Mouse (Mus musculus) embryonic stem cell, embryonic (primary cell): ENCODE measurements around the gene Washc2.
"Not testable (repeated sequence)": the region's sequence is repeated elsewhere in the genome, so short reads cannot be mapped to it uniquely, and the experiment has no call there.

Source experiments
- CTCF ChIA-PET, 4 experiments: fragments of 300-600 bp in 2 of 4; fragments of 350-600 bp in 2 of 4; sonication (Branson Sonifier 250); formaldehyde crosslinking; loops; one replicate each; lab custom pipeline; 2022; ENCODE audit warnings: inconsistent platforms in 2 of 4; lab: Charles Lee
- POLR2A ChIA-PET, 4 experiments: fragments of 300-600 bp in 2 of 4; fragments of 350-600 bp in 2 of 4; sonication (Branson Sonifier 250); formaldehyde crosslinking; loops; one replicate each; lab custom pipeline; 2022; ENCODE audit warnings: antibody characterized with exemption in 4 of 4, inconsistent platforms in 1 of 4; lab: Charles Lee

Gene Washc2

DNA sequence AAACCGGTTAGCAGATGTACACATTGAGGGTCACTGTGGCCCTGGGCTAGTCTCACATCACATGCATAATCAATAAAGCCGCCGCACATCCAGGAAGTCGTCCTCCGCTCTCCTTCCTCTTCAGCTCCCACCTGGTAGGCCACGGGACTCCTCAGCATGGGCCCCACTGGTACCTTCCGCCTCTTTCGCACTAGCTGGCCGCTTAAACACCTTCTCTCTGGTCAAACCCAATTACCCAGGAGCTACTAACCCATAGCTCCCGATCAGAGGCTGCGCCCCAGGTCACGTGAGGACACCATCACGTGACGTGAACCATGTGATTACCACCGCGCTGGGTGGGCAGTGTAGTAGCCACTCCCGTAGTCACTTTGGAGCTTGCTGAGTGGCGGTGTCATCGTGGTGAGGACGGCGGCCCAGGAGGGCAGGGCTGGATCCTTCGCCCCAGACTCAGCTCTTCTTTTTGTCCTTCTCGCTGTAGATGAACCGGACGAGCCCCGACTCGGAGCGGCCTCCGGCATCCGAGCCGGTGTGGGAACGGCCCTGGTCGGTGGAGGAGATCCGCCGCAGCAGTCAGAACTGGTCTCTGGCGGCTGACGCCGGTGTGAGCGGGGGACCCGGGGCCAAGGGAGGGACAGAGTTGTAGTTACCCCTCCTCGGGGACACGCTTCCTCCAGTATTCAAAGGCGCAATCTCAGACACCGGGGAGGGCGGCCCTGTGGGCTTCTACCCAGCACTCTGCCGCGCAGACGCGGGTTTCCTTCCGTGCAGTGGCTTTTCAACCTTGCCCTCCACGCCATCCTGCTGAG, at the start of gene Washc2:
Gene Washc2 (plus strand): TSS at position 310 of the 806 bp plus-strand sequence.
- POLR2A ChIA-PET: interaction anchor here (0.6 to 11.5 kb wide), 75 partner anchors 9 to 1700 kb away, joined by 3 to 201 read pairs (median 4); partner anchors contain the start of genes Zfand4 (in 4 of the 4), Ift122 (in 3 of the 4), Tmcc1 (in 3 of the 4) and Efcab12 (in 2 of the 4)
- CTCF ChIA-PET: interaction anchor here in 3 of 4 experiments (0.5 to 1.5 kb wide), 10 partner anchors 9 to 658 kb away, joined by 3 to 15 read pairs (median 4); partner anchors contain the start of gene Tmcc1 (in 1 of the 3)

DNA sequence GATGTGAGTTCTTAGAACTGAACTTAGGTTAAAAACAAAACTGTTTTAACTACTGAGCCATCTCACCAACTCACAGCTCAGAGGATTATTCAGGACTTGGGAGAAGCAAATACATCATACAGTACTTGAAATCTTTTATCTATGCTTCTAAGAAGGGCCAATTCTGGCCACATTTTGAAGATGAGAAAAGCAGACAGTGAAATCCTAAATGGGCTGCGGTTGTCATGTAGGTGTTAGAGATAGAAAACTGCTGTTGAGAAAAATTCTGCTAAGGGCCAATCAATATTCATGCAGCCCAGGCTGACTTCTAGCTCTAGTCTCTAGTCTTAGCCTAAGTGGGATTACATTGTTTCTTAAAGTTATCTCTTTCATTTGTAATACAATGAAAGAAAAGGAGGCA, 41.5 kb upstream of the Washc2 start:
- CTCF ChIA-PET: interaction anchor here in 1 of 4 experiments (0.6 kb wide), 1 partner anchor 120 kb away, joined by 3 read pairs; no protein-coding TSS in a partner anchor
- POLR2A ChIA-PET: no interaction called here

DNA sequence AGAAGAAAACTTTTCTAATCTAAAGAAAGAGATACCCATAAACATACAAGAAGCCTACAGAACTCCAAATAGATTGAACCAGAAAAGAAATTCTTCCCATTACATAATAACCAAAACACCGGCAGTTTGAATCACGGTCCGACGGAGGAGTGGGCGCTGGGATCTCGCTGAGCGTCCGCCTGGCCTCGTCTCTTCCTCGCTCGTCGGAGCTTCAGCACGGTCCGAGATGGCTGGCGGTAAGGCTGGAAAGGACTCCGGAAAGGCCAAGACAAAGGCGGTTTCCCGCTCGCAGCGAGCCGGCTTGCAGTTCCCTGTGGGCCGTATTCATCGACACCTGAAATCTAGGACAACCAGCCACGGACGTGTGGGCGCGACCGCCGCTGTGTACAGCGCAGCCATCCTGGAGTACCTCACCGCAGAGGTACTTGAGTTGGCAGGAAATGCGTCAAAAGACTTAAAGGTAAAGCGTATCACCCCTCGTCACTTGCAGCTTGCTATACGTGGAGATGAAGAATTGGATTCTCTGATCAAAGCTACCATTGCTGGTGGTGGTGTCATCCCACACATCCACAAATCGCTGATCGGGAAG, 34.2 kb upstream of the Washc2 start:
- POLR2A ChIA-PET: not testable (repeated sequence)
- CTCF ChIA-PET: interaction anchor here in 1 of 4 experiments (0.7 kb wide), 1 partner anchor 128 kb away, joined by 6 read pairs; no protein-coding TSS in a partner anchor

DNA sequence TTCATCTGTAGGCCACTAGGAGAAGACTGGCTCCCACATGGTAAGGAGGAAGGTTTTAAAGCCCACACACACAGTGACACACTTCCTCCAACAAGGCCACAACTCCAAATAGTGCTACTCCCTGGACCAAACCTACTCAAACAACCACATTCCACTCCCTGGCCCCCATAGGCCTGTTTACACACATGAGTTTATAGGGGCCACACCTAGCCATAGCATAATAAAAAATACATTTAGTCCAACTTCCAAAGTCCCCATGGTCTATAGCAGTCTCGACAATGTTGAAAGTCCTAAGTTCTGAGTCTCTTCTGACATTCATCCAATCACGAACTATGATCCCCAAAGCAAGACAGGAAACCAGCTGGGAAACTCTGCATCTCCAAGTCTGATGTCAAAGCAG, 29.5 kb upstream of the Washc2 start:
- POLR2A ChIA-PET: interaction anchor here in 1 of 4 experiments (2.3 kb wide), 1 partner anchor 29 kb away, joined by 6 read pairs; the partner anchor contains the start of gene Washc2
- CTCF ChIA-PET: interaction anchor here in 1 of 4 experiments (1.3 kb wide), 1 partner anchor 17 kb away, joined by 3 read pairs; no protein-coding TSS in a partner anchor

DNA sequence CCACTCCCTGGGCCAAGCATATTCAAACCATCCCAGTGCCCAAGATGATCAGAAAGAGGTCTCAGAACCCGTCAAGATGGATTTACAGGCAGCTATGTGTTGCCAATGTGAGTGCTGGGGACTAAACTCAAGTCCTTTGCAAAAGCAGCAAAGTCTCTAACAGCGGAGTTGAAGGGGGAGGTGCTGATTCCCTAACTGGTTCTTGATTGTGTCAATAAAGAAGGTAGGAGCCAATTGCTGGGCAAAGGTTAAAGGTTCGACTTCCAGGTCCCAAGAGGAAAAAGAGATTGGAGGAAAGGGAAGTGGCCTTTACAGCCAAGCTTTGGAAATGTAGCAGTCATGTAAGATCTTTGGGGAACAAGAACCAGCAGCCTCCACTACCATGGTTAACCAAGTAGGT, 27.1 kb upstream of the Washc2 start:
- ChIA-PET CTCF (interaction anchor here in 1 of 4 experiments (0.6 kb wide), 1 partner anchor 14 kb away, joined by 11 read pairs; no protein-coding TSS in a partner anchor), POLR2A (interaction anchor here (0.6 to 2.7 kb wide), 12 partner anchors 9 to 676 kb away, joined by 3 to 10 read pairs (median 5); partner anchors contain the start of genes Tmcc1 (in 2 of the 4) and Washc2 (in 2 of the 4))

DNA sequence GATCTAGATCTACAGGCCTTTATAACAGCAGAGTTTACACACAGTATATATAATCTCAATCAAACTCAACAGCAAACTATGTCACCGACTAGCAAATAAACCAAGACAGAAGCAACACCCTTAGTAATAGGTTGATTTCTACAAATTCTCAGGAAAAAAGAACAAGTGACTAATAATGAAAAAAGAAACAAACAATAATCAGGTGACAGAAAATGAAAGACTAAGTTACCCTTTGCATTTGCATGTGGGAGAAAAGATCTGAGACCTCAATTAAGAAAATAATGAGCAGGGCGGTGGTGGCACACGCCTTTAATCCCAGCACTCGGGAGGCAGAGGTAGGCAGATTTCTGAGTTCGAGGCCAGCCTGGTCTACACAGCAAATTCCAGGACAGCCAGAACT, 24.3 kb upstream of the Washc2 start:
- POLR2A ChIA-PET: no interaction called here
- CTCF ChIA-PET: no interaction called here

DNA sequence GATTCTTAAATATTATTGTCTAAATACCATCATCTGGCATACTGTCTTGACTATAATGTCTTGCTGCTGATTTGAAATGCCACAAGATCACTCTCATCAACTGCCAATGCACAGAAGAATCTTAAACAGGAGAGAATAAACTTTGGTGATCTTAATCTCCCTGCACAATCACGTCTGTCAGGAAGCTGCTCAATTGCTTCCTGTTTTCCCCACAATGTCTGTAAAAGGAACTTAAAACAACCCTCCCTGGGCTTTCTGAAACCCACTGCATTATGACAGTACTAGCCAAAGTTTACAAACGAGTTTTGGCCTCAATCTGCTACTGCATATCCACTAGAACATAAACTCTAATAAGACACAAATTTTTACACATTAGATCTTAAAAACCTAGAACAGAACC, 21.4 kb upstream of the Washc2 start:
- POLR2A ChIA-PET: no interaction called here
- CTCF ChIA-PET: no interaction called here

DNA sequence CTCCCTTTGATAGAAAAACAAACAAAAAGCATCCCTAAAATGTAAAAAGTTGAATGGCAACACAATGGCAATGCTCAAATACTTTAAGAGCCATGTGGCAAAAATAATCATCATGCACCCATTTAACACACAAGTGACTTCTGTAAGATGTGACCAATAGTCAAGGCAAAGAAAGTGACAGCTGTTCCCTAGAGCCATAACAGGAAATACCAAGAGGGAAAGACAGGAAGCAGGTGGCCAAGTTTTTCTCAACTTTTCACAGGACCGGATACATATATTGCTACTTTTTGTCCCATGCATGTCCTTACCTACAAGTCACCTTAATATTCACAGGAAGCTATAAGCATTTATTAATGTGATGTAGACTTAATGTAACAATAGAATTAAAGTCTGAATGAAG, 18.4 kb upstream of the Washc2 start:
- POLR2A ChIA-PET: interaction anchor here in 2 of 4 experiments (0.8 to 2.6 kb wide), 5 partner anchors 8 to 19 kb away, joined by 3 to 9 read pairs (median 5); partner anchors contain the start of gene Washc2 (in 2 of the 2)
- CTCF ChIA-PET: no interaction called here

DNA sequence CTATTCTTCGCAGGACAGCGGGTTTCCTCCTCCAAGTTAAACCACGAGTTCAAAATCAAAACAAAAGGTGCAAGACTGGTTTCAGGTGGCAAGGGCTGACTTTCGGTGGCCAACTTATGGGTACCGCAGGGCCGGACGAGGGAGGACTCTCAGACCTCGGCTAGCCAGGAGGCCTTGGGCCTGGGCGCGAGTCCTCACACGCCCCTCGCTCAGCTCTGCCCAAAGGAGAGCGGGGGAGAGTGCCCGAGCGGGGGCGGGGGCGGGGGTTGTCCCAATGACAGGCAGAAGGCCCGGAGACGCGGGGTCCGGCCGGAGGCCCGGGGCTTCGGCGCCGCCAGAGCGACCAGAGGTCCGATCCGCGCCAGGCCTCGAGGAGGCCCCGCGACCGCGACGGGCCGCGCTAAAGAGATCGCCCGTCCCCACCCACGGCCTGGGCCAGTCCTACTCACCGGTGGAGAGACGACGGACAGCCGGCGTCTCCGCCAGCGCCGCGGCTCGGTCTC, 15.0 kb upstream of the Washc2 start:
- ChIA-PET POLR2A (interaction anchor here in 3 of 4 experiments (0.5 to 8.6 kb wide), 27 partner anchors 9 to 1714 kb away, joined by 3 to 201 read pairs (median 5); partner anchors contain the start of genes Washc2 (in 3 of the 3), Ift122 (in 1 of the 3), March8 (in 1 of the 3) and Mbd4 (in 1 of the 3)), CTCF (interaction anchor here in 1 of 4 experiments (0.6 to 3.2 kb wide), 2 partner anchors 15 to 65 kb away, joined by 4 to 15 read pairs; partner anchors contain the start of gene Washc2)

DNA sequence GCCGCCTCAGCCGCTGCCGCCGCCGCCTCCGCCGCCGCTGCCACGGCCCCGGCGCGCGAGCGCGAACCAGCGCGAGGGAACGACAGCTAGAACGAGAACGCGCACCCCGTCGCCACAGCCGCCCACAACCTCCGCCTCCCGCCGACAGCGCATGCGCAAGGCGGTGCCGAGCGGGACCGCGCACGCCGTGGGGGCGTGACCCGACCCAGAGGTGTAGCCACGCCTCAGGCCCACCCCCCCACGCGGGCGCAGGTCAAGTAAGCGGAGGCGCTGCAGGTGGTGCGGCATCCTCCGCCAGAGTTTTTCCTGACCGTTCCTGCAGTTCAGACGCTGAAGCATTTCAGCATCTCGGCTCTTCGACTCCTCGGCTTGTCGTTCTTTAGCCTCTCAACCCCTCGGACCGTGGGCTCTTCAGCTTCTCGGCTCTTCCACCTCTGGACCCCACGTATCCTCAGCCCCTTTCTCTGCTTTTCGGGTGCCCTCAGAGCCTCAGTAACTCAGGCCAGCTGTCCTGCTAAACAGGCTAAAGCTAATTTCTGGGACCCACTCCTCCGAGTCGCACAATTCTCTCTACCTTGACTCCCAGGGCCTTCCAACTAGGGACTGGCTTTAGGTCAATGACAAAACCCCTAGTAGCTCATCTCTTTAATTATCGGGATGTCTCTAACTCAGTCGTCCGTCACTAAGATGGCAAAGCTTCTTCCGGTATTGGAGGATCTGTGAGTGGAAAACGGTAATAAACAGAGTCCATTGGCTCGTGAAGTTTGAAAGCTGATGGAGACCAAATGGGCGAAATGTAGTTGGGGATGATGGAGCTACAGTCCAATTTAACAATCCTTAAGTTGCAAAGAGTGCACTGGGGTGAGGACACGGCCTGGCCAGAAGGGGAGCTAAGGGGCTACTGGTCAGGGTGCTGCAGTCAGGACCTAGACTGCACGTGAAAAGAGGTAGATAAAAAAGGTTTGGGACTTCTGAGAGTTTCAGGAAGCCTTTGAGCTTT, 14.1 kb upstream of the Washc2 start, which contains the start of gene Tmcc1:
Gene Tmcc1 (minus strand): TSS at position 93 of the 1,000 bp plus-strand sequence.
- POLR2A ChIA-PET: interaction anchor here (0.5 to 8.6 kb wide), 40 partner anchors 8 to 1713 kb away, joined by 3 to 201 read pairs (median 4); partner anchors contain the start of genes Washc2 (in 4 of the 4), Rpl32 (in 2 of the 4), Zfand4 (in 2 of the 4) and Efcab12 (in 1 of the 4)
- CTCF ChIA-PET: interaction anchor here in 2 of 4 experiments (0.5 to 3.2 kb wide), 11 partner anchors 10 to 528 kb away, joined by 3 to 15 read pairs (median 5); partner anchors contain the start of gene Washc2 (in 1 of the 2)

DNA sequence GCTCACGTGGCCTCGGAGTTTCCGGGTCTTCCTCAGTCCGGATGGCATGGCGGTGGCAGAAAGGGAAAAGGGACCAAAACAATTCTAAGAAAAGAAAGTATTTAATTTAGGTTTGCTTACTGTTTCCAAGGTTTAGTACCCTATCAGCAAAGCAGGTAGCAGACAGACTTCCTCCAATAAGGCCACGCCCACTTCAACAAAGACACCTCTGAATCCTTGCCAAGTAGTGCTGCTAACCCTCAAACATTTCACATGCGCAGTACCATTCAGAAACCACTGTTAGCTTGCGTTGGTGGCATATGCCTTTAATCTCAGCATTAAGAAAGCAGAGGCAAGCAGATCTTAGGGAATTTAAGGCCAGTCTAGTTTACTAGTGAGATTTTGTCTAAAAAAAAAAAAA, 12.0 kb upstream of the Washc2 start:
- ChIA-PET CTCF (interaction anchor here in 3 of 4 experiments (0.7 to 3.2 kb wide), 5 partner anchors 12 to 1146 kb away, joined by 3 to 15 read pairs (median 3); partner anchors contain the start of gene Washc2 (in 1 of the 3)), POLR2A (interaction anchor here in 3 of 4 experiments (0.6 to 8.6 kb wide), 7 partner anchors 12 to 552 kb away, joined by 4 to 201 read pairs (median 5); partner anchors contain the start of gene Washc2 (in 3 of the 3))

DNA sequence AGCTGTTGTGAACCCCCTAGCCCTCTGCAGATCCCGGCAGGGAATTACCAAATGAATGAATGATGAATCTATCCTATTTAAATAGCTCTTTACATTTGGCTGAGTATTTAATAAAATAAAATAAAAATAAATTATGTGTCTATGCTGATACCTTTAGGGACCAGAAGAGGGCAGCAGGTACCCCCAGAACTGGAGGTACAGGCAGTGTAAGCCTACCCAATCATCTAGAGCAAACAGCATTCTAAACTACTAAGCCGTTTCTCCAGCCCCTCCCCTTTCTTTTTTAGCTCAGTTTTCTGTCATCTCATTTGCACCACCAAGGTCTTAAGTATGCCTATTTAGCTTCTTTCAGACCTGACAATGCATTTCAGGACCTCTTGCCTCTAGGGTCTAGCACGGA, 9.7 kb upstream of the Washc2 start:
- CTCF ChIA-PET: interaction anchor here (0.6 to 1.9 kb wide), 16 partner anchors 9 to 434 kb away, joined by 3 to 9 read pairs (median 4); partner anchors contain the start of gene Washc2 (in 2 of the 4)

DNA sequence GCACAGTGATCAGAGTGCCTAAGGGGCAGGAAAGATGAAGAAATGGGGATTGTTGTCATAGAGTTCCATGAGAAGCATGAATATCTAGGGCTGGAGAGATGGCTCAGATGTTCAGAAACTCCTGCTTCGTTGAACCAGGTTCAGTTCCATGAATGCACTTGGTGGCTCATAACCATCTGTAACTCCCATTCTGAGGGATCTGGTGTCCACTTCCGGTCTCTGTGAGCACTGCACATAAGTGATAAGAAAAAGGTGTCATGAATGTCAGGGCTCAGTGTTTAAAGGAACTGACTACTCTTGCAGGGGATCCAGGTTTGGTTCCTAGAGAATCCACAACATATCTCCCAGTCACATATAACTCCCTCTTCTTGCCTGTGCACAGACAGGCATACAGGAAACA, 8.2 kb upstream of the Washc2 start:
- CTCF ChIA-PET: interaction anchor here in 2 of 4 experiments (1.6 to 1.9 kb wide), 2 partner anchors 26 to 82 kb away, joined by 4 to 5 read pairs; no protein-coding TSS in a partner anchor
- POLR2A ChIA-PET: interaction anchor here in 3 of 4 experiments (2.1 to 8.6 kb wide), 3 partner anchors 8 to 10 kb away, joined by 11 to 201 read pairs (median 45); partner anchors contain the start of gene Washc2 (in 3 of the 3)

More for the DNA sequence above, 9.7 kb upstream of the Washc2 start:
- POLR2A ChIA-PET: interaction anchor here (0.5 to 8.6 kb wide), 25 partner anchors 9 to 1613 kb away, joined by 3 to 201 read pairs (median 4); partner anchors contain the start of genes Washc2 (in 4 of the 4), Ift122 (in 2 of the 4), Mbd4 (in 2 of the 4) and Zfand4 (in 2 of the 4)

DNA sequence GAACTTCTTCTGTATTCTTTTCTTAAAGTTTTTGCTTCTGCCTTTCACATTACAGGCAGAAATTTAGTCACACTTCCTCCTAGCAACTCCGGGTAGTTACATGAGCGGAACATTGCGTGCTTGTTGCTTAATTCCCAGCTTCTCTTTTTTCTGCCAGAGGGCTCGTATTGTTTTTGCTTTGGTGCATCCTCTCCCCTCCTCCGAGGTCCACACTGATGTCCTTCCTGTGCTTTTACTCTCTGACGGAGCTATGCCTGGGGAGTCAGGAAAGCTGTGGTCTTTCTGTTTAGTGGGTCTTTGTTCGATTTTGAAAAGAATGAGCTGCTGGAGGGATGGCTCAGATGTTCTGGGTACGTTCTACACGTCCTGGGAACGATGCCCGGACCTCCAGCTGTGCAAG, 19.9 kb downstream of the Washc2 start:
- ChIA-PET CTCF (interaction anchor here in 3 of 4 experiments (0.6 to 2.0 kb wide), 8 partner anchors 16 to 381 kb away, joined by 3 to 8 read pairs (median 6); partner anchors contain the start of genes Washc2 (in 2 of the 3), Ift122 (in 1 of the 3) and Mbd4 (in 1 of the 3)), POLR2A (interaction anchor here in 2 of 4 experiments (0.8 to 5.7 kb wide), 10 partner anchors 10 to 36 kb away, joined by 3 to 39 read pairs (median 8); partner anchors contain the start of genes Washc2 (in 2 of the 2) and Zfand4 (in 1 of the 2))

DNA sequence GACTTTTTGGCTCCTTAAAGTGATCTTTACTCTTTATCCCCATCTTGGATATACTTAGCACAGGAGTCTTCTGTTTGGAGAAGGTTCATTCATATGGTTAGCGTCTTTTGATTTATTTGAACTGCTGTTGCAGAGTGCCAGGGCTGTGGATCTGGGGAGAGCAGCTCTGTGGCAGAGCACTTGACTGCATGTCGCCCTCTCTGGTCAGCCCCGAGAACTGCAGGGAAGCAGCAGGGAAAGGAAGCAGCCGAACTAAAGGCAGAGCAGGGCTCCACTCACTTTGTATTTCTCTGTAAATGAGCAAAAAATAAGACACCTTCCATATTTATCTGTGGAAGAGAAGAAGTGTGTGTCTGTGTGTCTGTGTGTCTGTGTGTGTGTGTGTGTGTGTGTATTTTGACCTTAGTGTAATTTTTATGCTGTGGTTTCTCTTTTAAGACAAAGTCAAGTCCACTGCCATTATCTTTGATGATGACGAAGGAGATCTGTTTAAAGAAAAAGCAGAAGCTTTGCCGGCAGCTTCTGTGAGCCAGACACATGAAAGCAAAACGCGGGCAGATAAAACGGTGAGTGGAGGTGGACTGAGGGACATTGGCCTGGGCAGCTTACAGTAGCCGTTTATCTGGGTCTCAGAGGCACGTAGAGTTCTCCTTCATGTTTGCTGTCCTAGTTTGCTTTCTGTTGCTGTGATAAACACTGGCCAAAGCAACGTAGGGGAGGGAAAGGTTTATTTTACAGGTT, 21.1 kb downstream of the Washc2 start:
- POLR2A ChIA-PET: interaction anchor here in 3 of 4 experiments (0.6 to 5.7 kb wide), 12 partner anchors 9 to 397 kb away, joined by 3 to 39 read pairs (median 5); partner anchors contain the start of genes Washc2 (in 2 of the 3) and Zfand4 (in 2 of the 3)

More for the DNA sequence above, 21.1 kb downstream of the Washc2 start:
- CTCF ChIA-PET: interaction anchor here (0.5 to 2.0 kb wide), 18 partner anchors 10 to 403 kb away, joined by 3 to 13 read pairs (median 4); partner anchors contain the start of genes Washc2 (in 2 of the 4), Ift122 (in 1 of the 4), Mbd4 (in 1 of the 4) and Zfand4 (in 1 of the 4)
